1 mouse cellular context compared by ENCODE assay signal in genomic region chr10:126900821-126901487, GRCm38 (mm10).
TF ChIP-seq lines count a peak whose summit lies in the region.

Gene Atp23, minus strand, starts transcription at chr10:126901355.

TF ChIP-seq in MEL, 35 proteins besides CTCF, POLR2A, EP300 and RAD21 (continued from another document):
- TF ChIP-seq ETS1 (IDR thresholded peaks at IDR 0.05; ENCODE audit: low read depth, low read length) (no peak), ELF1 (IDR thresholded peaks at IDR 0.05; ENCODE audit: low read depth, low read length) (no peak), NRF1 (IDR thresholded peaks at IDR 0.05; ENCODE audit: insufficient read depth, low read depth, low read length, poor library complexity, severe bottlenecking) (peak; percentile 67), SIN3A (IDR thresholded peaks at IDR 0.05; ENCODE audit: low read length) (peak; percentile 19; the same call in 1 of the 2 replicates), MYC (IDR thresholded peaks at IDR 0.05; ENCODE audit: low read depth, low read length) (peak; percentile 56; the same call in 1 of the 2 replicates), E2F4 (IDR thresholded peaks at IDR 0.05; ENCODE audit: borderline replicate concordance, low read depth, low read length) (no peak), TAL1 (IDR thresholded peaks at IDR 0.05; ENCODE audit: low read length) (no peak), HCFC1 (IDR thresholded peaks at IDR 0.05; ENCODE audit: low read depth, low read length) (no peak), USF1 (IDR thresholded peaks at IDR 0.05; ENCODE audit: low read depth, low read length) (no peak), ZC3H11A (IDR thresholded peaks at IDR 0.05; ENCODE audit: low read depth, low read length) (no peak), CHD1 (IDR thresholded peaks at IDR 0.05; ENCODE audit: low read depth, low read length) (no peak), UBTF (IDR thresholded peaks at IDR 0.05; ENCODE audit: borderline replicate concordance, insufficient read depth, low read depth, low read length) (no peak; the same call in 1 of the 2 replicates), USF2 (IDR thresholded peaks at IDR 0.05; ENCODE audit: borderline replicate concordance in 1 of 2, insufficient read depth in 1 of 2, low read depth in 1 of 2, low read length in 2 of 2) (no peak)
